Mouse (Mus musculus): ENCODE data around the gene Ascc1.
A peak's percentile ranks its signal among the peaks of the same experiment; 100 is the strongest.

Gene Ascc1

GRCm38 (mm10) chr10:60078561-60078917 lies 75.9 kb downstream of the Ascc1 start:
- DNase-seq (ENCODE audit: low read depth, low spot score): no peak

- no peak for DNase-seq (ENCODE audit: low read depth, low spot score)
These were observed 77.6 kb downstream of the Ascc1 start for GRCm38 (mm10) chr10:60080171-60080570.

GRCm38 (mm10) chr10:60080601-60080981 lies 78.0 kb downstream of the Ascc1 start:
- no peak for DNase-seq (ENCODE audit: low read depth, low spot score)

DNA sequence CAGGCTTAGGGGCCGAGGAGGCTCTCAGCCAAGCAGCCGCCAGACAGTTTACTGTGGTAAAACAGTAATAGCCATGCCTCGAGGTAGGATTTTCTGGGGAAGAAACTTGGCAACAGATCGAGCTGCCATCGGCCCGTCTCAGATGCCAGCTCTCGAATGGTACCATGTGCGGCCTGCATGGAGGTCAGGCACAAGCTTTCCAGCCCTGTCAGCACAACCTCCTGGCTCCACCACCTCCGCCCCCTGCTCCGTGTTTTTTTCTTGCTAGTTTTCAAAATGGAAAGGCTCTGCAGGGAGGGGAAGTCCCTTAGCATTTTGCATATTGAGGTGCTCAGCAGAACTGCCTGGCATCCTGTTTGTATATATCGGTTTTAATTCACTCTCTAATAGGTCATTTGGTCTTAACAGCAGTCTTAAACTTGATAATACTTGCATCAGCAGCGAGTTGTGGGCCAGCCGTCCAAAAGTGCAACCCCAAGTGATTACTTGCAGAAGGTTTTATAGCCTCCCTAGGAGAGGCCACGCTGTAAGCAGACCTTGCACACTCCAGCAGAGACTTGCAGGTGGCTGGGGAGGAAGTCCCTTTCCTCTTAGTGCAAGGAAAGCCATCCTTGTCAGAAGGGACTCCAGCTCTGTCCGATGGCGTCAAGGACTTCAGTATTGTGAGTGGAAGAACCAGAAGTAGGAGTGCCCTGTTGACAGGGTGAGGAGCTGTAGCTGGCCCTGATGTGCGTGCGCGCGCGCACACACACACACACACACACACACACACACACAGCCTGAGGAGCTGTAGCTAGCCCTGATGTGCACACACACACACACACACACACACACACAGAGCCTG lies 78.6 kb downstream of the Ascc1 start:
- DNase-seq (ENCODE audit: low read depth, low spot score): peak; percentile 81

DNA sequence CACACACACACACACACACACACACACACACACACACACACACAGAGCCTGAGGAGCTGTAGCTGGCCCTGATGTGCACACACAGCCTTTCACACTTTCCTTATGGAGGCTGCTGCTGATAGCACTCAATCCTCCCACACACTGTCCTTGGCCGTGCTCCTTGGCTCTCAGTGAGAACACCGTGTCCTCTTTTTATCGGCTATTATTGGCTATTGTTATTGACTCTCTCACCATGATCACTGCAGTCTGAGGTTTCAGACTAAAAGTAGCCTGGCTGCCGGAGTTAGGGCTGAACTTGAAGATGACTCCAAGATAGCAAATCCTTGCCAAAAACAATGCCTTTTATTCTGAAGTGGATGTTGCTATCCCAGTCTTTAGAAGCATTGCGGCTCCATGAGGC lies 79.3 kb downstream of the Ascc1 start:
- DNase-seq (ENCODE audit: low read depth, low spot score): peak; percentile 36

GRCm38 (mm10) chr10:60084065-60084464 lies 81.5 kb downstream of the Ascc1 start:
- no peak for DNase-seq (ENCODE audit: low read depth, low spot score)

- no peak for DNase-seq (ENCODE audit: low read depth, low spot score)
These were observed 89.7 kb downstream of the Ascc1 start for GRCm38 (mm10) chr10:60092311-60092710.

- DNase-seq (ENCODE audit: low read depth, low spot score): no peak
These were observed 91.1 kb downstream of the Ascc1 start for GRCm38 (mm10) chr10:60093751-60094150.

- DNase-seq (ENCODE audit: low read depth, low spot score): no peak
These were observed 93.0 kb downstream of the Ascc1 start for GRCm38 (mm10) chr10:60095558-60095957.

- no peak for DNase-seq (ENCODE audit: low read depth, low spot score)
These were observed 93.7 kb downstream of the Ascc1 start for GRCm38 (mm10) chr10:60096302-60096701.

- DNase-seq (ENCODE audit: low read depth, low spot score): no peak
These were observed 94.5 kb downstream of the Ascc1 start for GRCm38 (mm10) chr10:60097146-60097545.

DNA sequence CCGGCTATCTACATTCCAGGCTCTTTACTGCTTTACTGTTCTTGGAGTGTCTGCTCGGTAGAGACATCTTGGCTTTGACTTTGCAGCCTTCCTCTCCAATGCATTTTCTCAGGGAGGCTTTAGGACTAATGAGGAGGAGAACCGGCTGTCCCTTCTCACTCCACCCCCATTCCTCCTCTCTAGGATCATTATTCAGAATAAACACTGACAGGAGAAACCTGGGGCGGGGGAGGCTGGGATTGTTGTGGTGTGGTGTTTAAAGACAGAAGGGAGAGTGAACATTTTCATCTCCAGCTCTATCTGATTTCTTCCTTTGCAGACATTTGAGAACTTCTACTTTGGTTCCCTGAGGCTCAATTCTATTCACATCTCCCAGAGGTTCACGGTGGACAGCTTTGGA lies 95.2 kb downstream of the Ascc1 start:
- no peak for DNase-seq (ENCODE audit: low read depth, low spot score)

DNA sequence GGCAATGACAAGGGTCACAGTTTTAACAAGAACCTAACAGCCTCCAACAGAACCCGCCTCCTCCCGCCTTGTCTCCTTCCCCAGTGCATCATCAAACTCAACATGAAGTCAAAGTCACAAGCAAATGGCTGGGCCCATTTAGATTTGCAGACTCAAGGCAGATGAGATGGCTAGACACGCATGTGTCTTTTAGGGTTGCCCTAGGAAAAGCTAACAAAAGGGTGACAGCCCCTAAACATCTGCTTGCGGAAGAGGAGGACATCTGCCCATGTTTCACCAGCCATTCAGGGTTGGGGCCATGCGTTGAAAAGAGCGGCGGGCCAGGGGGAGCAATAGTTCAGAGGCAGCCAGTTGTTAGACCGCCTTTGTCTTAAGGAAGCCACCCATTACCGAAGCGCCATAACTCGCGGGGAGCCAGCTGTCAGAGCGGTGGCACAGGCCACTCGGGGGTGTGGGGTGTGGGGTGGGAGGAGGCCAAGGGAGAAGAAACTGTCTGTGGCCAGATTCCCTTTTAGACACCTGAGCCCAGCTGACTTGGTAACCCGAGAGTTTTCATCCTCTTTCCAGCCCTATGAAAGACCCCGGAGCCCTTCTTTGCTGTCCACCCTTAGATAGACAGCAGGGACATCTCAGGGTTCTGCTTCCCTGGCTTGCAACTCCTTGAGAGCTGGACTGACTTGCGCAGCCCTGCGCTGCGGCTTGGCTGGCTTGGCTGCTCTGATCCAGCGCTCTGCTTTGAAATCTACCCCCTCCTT lies 103.0 kb downstream of the Ascc1 start:
- no peak for DNase-seq (ENCODE audit: low read depth, low spot score)

- peak; percentile 63 for DNase-seq (ENCODE audit: low read depth, low spot score)
These were observed 103.5 kb downstream of the Ascc1 start, which contains the start of gene Spock2 for GRCm38 (mm10) chr10:60106146-60106530. Gene Spock2 (plus strand): TSS chr10:60106219.

GRCm38 (mm10) chr10:60106531-60107186 lies 104.1 kb downstream of the Ascc1 start:
- peak; percentile 47 for DNase-seq (ENCODE audit: low read depth, low spot score)

DNA sequence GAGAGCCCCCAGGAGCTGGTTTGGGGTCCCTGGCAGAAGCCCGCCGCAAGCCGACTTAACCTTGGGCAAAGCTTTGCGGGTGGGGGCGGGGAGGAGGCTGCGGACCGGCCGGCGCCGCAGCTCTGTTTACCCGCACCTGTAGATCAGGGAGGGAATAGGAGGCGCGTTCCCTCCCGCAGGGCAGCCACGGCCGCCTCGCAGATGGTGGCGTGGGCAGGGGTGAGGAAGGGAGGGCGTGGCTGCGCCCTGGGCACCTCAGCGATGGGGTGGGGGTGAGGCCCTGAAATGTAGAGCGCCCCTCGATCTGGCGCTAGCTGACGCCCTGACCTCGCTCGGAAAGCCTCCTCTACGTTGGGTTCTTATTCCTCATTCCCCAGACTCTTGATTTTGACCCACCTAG lies 104.8 kb downstream of the Ascc1 start:
- DNase-seq (ENCODE audit: low read depth, low spot score): peak; percentile 39

GRCm38 (mm10) chr10:60108321-60109111 lies 105.9 kb downstream of the Ascc1 start:
- no peak for DNase-seq (ENCODE audit: low read depth, low spot score)

DNA sequence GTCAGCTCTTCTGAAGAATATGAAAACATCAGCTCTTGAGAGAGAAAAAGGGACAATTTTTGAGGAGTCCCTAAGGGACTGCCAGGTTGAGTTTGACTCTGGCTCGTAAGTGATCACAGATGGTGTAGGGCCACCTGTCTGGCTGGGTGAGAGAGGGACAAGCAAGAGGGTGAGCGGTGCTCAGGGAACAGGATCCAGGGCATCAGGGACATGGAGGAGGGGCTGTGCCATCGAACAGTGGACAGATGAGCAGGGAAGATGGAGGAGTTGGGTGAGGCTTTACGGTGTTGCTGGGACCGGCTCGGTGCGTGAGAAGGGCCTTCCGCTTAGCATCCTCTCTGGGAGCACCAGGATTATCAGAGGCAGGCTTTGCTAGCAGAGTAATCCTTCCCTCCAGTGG lies 106.7 kb downstream of the Ascc1 start:
- no peak for DNase-seq (ENCODE audit: low read depth, low spot score)

DNA sequence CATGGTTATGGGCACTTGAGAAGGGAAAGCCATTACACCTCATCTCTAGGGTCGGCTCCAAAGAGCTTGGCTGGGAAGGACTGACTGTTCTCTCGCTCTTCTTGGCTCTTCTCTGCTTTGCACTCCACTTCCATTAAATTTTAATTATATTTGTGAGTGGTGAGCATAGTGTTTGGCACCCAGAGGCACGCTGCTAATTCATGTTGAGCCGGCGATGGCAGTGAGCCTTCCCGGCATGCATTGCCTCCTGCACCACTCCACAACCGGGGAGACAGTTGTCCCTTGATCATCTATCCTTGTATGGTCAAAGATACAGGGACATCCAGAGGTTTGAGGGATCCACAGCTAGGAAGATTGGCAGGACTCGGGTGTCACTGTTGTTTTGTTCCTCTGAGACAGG lies 107.4 kb downstream of the Ascc1 start:
- DNase-seq (ENCODE audit: low read depth, low spot score): no peak

DNA sequence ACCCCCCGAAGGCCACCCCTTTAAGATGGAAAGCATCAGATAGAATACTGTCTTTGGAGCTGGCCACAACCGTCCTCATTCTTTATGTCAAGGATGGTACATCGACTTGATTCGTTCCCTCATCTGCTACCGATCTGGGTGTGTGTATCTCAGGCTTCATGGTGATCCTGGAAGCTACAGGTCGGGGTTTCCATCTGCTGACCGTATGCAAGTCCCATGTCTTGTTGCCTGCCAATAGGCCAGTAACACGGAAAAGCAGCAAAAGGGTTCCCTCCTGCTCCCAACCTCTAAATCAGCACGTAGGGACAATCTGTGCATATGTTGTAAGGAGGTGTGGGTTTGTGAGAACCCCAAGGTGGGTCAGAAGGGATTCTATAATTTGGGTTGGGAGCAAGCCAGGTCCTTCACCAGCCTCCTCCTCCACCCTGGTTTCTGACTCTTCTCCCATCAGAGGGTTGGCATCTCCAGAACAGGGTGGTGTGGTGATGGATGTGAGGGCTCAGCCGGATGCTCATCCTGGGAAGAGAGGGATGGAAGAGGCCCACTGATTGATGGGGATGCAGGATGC lies 108.4 kb downstream of the Ascc1 start:
- no peak for DNase-seq (ENCODE audit: low read depth, low spot score)

- no peak for DNase-seq (ENCODE audit: low read depth, low spot score)
These were observed 111.5 kb downstream of the Ascc1 start for GRCm38 (mm10) chr10:60113965-60114690.

All from CD4-positive helper T cell, adult 2 months (primary cell).